ENCODE assay signal across 9 mouse cellular contexts in the genomic region with DNA sequence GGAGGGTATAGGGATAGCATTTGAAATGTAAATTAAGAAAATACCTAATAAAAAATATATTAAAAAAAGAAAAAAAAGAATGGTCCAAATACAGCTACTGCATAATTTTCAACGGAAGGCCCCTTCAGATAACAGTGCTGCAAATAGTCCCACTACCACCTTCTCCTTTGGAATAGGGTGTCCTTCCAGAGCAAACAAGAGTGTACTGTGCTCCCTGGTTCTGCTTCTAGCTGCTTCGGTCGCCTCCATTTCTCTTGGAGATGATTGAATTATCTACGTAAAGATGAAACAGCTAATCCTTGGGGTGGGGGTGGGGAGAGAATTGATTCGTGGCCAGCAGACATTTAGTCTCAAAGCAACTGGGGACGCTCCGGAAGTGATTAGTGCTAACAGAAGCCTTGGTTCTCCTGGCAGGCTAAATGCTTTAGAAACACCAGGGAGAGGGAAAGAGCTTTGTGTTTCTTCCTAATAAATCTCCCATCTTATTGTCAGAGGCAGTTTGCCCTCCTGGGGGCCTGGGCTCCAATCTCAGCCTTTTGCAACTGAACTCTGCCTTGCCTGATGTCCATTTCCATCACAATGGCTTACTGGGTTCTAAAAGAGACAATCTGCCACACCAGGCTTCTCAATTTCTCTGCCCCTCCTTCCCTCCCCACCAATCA.
A peak's percentile ranks its signal among the peaks of the same experiment; 100 is the strongest.
DNase-seq lines count a peak whose midpoint lies in the region; ATAC-seq and TF ChIP-seq lines count a peak whose summit lies in the region.
"Had no signal": no experiment of that assay in that cellular context is flagged by ENCODE, and none has a peak within 500 bp of the region (broad histone marks: within the 10 kb centered on the region; RNA-seq: fewer than 3 reads in every experiment).

No protein-coding gene starts in this region.

- H3K4me3 ChIP-seq in hindbrain, embryonic 10.5 days = peak overlapping the region; percentile 16; the same call in 1 of the 2 replicates
- H3K4me3 ChIP-seq in midbrain, embryonic 15.5 days = no peak overlapping the region
- no peak overlapping the region for H3K4me3 ChIP-seq in left cerebral cortex, adult 2 months
- no peak overlapping the region for H3K4me3 ChIP-seq in stomach, postnatal 0 days (ENCODE audit: low read depth, low read length)
- H3K4me3 ChIP-seq in kidney, embryonic 16.5 days (ENCODE audit: low read length) = no peak overlapping the region
- H3K4me3 ChIP-seq: liver, embryonic 15.5 days had no signal

- no peak overlapping the region for H3K9ac ChIP-seq in midbrain, embryonic 15.5 days
- H3K9ac ChIP-seq in stomach, postnatal 0 days (ENCODE audit: low read length) = no peak overlapping the region
- H3K9ac ChIP-seq in kidney, embryonic 16.5 days (replicated peaks; ENCODE audit: low read length) = no peak overlapping the region
- H3K9ac ChIP-seq: liver, embryonic 15.5 days had no signal

- DNase-seq in ES-CJ7 (ENCODE audit: low read depth, low spot score) = peak; percentile 95
- peak; percentile 77 for DNase-seq in embryo, embryonic 10.5 days (ENCODE audit: low spot score)
- peak; percentile 76 for DNase-seq in hindbrain, embryonic 10.5 days (ENCODE audit: low spot score)
- DNase-seq in right cerebral cortex, adult 18-20 months = no peak
- no peak for DNase-seq in left cerebral cortex, adult 2 months (ENCODE audit: extremely low spot score in 1 of 2, low spot score in 2 of 2)
- no peak for DNase-seq in stomach, postnatal 0 days (ENCODE audit: low spot score)

- TF ChIP-seq EP300 in stomach, postnatal 0 days (optimal IDR thresholded peaks at IDR 0.05) = no peak

- 11% methylated on average over 7 of the region's 7 CpGs for WGBS in hindbrain, embryonic 10.5 days
- WGBS in midbrain, embryonic 15.5 days = 6% methylated on average over 7 of the region's 7 CpGs
- 51% methylated on average over 7 of the region's 7 CpGs for WGBS in stomach, postnatal 0 days
- WGBS in kidney, embryonic 16.5 days = 27% methylated on average over 7 of the region's 7 CpGs

- intact Hi-C loops in left cerebral cortex, adult 2 months (cut with DNase I) = loop anchor here (2.0 kb wide), 2 partner anchors 45 to 185 kb away; a partner anchor contains a TSS

- H3K36me3 ChIP-seq in hindbrain, embryonic 10.5 days = no peaks in the 10 kb centered on the region
- no peaks in the 10 kb centered on the region for H3K36me3 ChIP-seq in midbrain, embryonic 15.5 days (replicated peaks)
- H3K36me3 ChIP-seq in stomach, postnatal 0 days (ENCODE audit: control insufficient read depth, insufficient read depth, low read length) = no peaks in the 10 kb centered on the region
- H3K36me3 ChIP-seq in kidney, embryonic 16.5 days (ENCODE audit: insufficient read depth, low read length) = no peaks in the 10 kb centered on the region
- H3K36me3 ChIP-seq: liver, embryonic 15.5 days had no signal

- peak; percentile 45; the same call in 1 of the 2 replicates for ATAC-seq in midbrain, embryonic 15.5 days (replicated peaks)
- ATAC-seq in stomach, postnatal 0 days (ENCODE audit: low FRiP score, low TSS enrichment) = no peak
- no peak for ATAC-seq in kidney, embryonic 16.5 days (ENCODE audit: low FRiP score, low TSS enrichment)

- peaks cover 21% of the 10 kb centered on the region for H3K4me1 ChIP-seq in hindbrain, embryonic 10.5 days (replicated peaks)
- peaks cover 14% of the 10 kb centered on the region for H3K4me1 ChIP-seq in midbrain, embryonic 15.5 days
- no peaks in the 10 kb centered on the region for H3K4me1 ChIP-seq in stomach, postnatal 0 days (replicated peaks; ENCODE audit: control insufficient read depth, insufficient read depth)
- H3K4me1 ChIP-seq in kidney, embryonic 16.5 days (ENCODE audit: insufficient read depth, low read length) = peaks cover 10% of the 10 kb centered on the region
- H3K4me1 ChIP-seq: liver, embryonic 15.5 days had no signal

- 0 out of 2 replicates have a peak overlapping the region, but pooled peaks have one; percentile 3 for H3K4me2 ChIP-seq in midbrain, embryonic 15.5 days
- H3K4me2 ChIP-seq in stomach, postnatal 0 days (replicated peaks; ENCODE audit: low read depth) = no peak overlapping the region
- no peak overlapping the region for H3K4me2 ChIP-seq in kidney, embryonic 16.5 days (replicated peaks; ENCODE audit: low read depth, low read length)
- H3K4me2 ChIP-seq: liver, embryonic 15.5 days had no signal

- peak overlapping the region; percentile 86 for H3K27ac ChIP-seq in hindbrain, embryonic 10.5 days
- 0 out of 2 replicates have a peak overlapping the region, but pooled peaks have one; percentile 38 for H3K27ac ChIP-seq in midbrain, embryonic 15.5 days
- no peak overlapping the region for H3K27ac ChIP-seq in left cerebral cortex, adult 2 months
- H3K27ac ChIP-seq in stomach, postnatal 0 days (replicated peaks) = no peak overlapping the region
- no peak overlapping the region for H3K27ac ChIP-seq in kidney, embryonic 16.5 days (ENCODE audit: low read length)
- H3K27ac ChIP-seq: liver, embryonic 15.5 days had no signal

- H3K9me3 ChIP-seq in hindbrain, embryonic 10.5 days = no peaks in the 10 kb centered on the region
- no peaks in the 10 kb centered on the region for H3K9me3 ChIP-seq in midbrain, embryonic 15.5 days
- H3K9me3 ChIP-seq in stomach, postnatal 0 days (ENCODE audit: control insufficient read depth, low read length) = no peaks in the 10 kb centered on the region
- no peaks in the 10 kb centered on the region for H3K9me3 ChIP-seq in kidney, embryonic 16.5 days (ENCODE audit: low read length)
- H3K9me3 ChIP-seq: liver, embryonic 15.5 days had no signal

- TF ChIP-seq CTCF in left cerebral cortex, adult 2 months (IDR thresholded peaks at IDR 0.05) = no peak
- no peak for TF ChIP-seq CTCF in stomach, postnatal 0 days (IDR thresholded peaks at IDR 0.05; ENCODE audit: low read depth)

- no peaks in the 10 kb centered on the region for H3K27me3 ChIP-seq in hindbrain, embryonic 10.5 days (ENCODE audit: insufficient read depth, poor library complexity, severe bottlenecking)
- no peaks in the 10 kb centered on the region for H3K27me3 ChIP-seq in midbrain, embryonic 15.5 days (replicated peaks)
- no peaks in the 10 kb centered on the region for H3K27me3 ChIP-seq in stomach, postnatal 0 days (ENCODE audit: control insufficient read depth, insufficient read depth, low read length)
- no peaks in the 10 kb centered on the region for H3K27me3 ChIP-seq in kidney, embryonic 16.5 days (ENCODE audit: insufficient read depth, low read length)
- H3K27me3 ChIP-seq: liver, embryonic 15.5 days had no signal

Comparison
In these comparisons a context has a peak if more than half of its experiments do, and no peak if none do; other contexts are left out.
1. DNase-seq: peak in ES-CJ7 (single experiment), embryo, embryonic 10.5 days (single experiment) and hindbrain, embryonic 10.5 days (single experiment); none in right cerebral cortex, adult 18-20 months (single experiment), left cerebral cortex, adult 2 months (0 of 2) and stomach, postnatal 0 days (single experiment).
2. H3K27ac ChIP-seq: peak in hindbrain, embryonic 10.5 days (single experiment) and midbrain, embryonic 15.5 days (single experiment); none in left cerebral cortex, adult 2 months (single experiment), stomach, postnatal 0 days (single experiment) and kidney, embryonic 16.5 days (single experiment).